Mouse (Mus musculus) lung, embryonic 16.5 days (tissue): ENCODE measurements around the gene Tango2. TPM values are rescaled to one million over a fixed set of nuclear protein-coding genes. Genes with fewer than 3 reads are reported as not detected.

Experiments
- ATAC-seq: fragments of 200-750 bp; cut with Nextera tagmentation; 2 replicates; pipeline ENCODE4 v1.8.0; 2017; ENCODE audit warnings: low read depth, mild to moderate bottlenecking, moderate library complexity
- H3K27ac ChIP-seq: fragments of 300-500 bp; sonication (generic); 2 replicates; pipeline ENCODE4 v1.5.1; 2014; ENCODE audit warnings: mild to moderate bottlenecking, control low read depth, low read length
- H3K27me3 ChIP-seq: fragments of 300-500 bp; sonication (generic); 2 replicates; pipeline ENCODE4 v1.6.1; 2014; ENCODE audit warnings: low read depth, low read length, mixed read lengths; ENCODE audit not compliant: control insufficient read depth, insufficient read depth
- H3K36me3 ChIP-seq: fragments of 300-500 bp; sonication (generic); 2 replicates; pipeline ENCODE4 v1.6.1; 2014; ENCODE audit warnings: low read length; ENCODE audit not compliant: control insufficient read depth, insufficient read depth
- H3K4me1 ChIP-seq: fragments of 300-500 bp; sonication (generic); replicated peaks from 2 replicates; pipeline ENCODE4 v1.6.1; 2014; ENCODE audit warnings: low read length, mixed read lengths; ENCODE audit not compliant: control insufficient read depth, insufficient read depth
- H3K4me2 ChIP-seq: fragments of 300-500 bp; sonication (generic); 2 replicates; pipeline ENCODE4 v1.6.1; 2014; ENCODE audit warnings: low read depth, low read length, control low read depth
- H3K4me3 ChIP-seq: fragments of 300-500 bp; sonication (generic); 2 replicates; pipeline ENCODE4 v1.5.1; 2014; ENCODE audit warnings: mild to moderate bottlenecking, low read length, control low read depth
- H3K9ac ChIP-seq: fragments of 300-500 bp; sonication (generic); 2 replicates; pipeline ENCODE4 v1.6.1; 2014; ENCODE audit warnings: low read length, control low read depth
- H3K9me3 ChIP-seq: fragments of 300-500 bp; sonication (generic); 2 replicates; pipeline ENCODE4 v1.6.1; 2016; ENCODE audit warnings: low read length; ENCODE audit not compliant: control insufficient read depth
- WGBS: fragments of 180-500 bp; shearing (Covaris S2); extraction: QIAGEN DNeasy Blood & Tissue Kit; methylation state at CpG from one replicate; pipeline ENCODE4 v1.1.7; 2014; 5-methylcytosine and 5-hydroxymethylcytosine counted together
- polyA plus RNA-seq: library from polyadenylated mRNA; unstranded; fragments of >200 nt; fragmentation: Nextera tagmentation; extraction: Ambion mirVana; gene quantifications from 2 replicates; pipeline ENCODE4 v1.2.1, GENCODE M21; 2015

The Tango2 gene
- polyA plus RNA-seq, result 27.0 and 28.7 TPM in 2 replicates

DNA sequence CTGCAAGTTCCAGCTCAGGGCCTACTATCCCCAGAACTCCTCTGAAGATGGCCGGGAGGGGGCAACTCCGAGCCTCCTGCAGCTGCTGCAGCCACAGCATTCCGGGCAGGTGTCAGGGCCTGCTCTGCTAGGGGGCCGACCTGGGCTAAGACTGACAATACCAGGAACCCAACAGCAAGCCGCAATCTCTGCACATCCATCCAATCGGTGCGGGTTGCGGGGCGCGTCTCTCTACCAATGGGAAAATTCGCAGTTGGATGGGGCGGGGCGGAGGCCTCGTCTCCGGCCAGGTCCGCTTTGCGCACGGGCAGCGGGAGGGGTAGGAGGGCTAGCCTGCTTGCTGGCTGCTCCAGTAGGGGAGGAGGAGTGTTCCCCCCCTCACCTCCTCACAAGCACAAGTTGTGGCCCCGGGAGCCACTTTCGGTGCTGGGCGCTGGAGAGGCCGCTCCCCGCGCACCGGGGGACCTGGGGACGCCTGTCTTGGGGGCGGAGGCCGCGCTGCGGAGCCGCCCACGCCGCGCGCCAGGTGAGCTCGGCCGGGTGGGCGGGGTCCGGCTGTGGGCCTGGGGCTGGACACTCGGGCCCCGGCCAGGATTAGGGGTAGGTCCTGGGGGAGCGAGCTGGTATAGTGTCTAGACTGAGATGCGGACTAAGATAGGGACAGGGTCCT, at the start of gene Tango2, which contains the start of gene Arvcf:
Tango2 (minus strand) TSS at position 173 of the 670 bp plus-strand sequence.
Arvcf (plus strand) TSS at position 252 of the 670 bp plus-strand sequence.
- Histone ChIP-seq H3K4me3 (peak within 1 kb of the TSS; percentile 77), H3K27me3 (peaks cover 19% of the 10 kb centered on the region), H3K27ac (no peak within 1 kb of the TSS; the same call in 1 of the 2 replicates), H3K4me1 (peaks cover 12% of the 10 kb centered on the region), H3K9ac (peak within 1 kb of the TSS; percentile 70), H3K36me3 (no peaks in the 10 kb centered on the region), H3K4me2 (peak within 1 kb of the TSS; percentile 99), H3K9me3 (no peaks in the 10 kb centered on the region)
- 0% methylated on average over 43 of the region's 44 CpGs for WGBS
- peak; percentile 82 for ATAC-seq

DNA sequence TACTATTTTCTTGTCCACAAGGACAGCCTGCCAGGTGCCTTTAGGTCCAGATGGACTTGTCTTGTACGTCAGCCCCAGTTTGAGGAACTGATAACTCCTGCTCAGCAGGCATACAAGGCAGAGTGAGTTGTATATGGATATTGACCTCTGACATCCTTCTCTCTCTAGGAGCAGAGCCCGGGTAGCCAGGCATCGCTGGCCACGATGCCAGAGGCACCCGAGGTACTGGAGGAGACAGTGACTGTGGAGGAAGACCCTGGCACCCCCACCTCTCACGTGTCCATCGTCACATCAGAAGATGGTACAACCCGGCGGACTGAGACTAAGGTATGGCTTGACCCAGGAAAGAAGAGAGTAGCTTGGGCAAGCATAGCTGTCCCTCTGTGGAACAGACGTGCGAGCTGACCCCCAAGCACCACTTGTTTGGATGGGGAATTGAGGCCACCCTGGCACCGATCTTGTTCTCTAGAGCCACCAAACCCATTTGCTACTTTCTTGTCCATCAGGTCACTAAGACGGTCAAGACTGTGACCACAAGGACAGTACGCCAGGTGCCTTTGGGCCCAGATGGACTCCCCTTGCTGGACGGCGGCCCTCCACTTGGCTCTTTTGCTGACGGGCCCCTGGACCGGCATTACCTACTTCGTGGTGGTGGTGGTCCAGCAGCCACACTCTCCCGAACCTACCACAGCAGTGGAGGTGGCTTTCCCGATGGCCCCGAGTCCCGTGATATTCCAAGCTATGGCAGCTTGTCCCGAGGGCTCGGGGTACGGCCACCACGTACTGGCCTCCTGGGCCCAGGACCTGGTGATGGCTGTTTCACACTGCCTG, 49.1 kb upstream of the Tango2 start:
- Histone ChIP-seq H3K4me2 (no peak overlapping the region), H3K4me1 (peaks cover 45% of the 10 kb centered on the region), H3K9me3 (no peaks in the 10 kb centered on the region), H3K9ac (no peak overlapping the region), H3K27ac (peak overlapping the region; percentile 75), H3K36me3 (peaks cover 6% of the 10 kb centered on the region), H3K27me3 (no peaks in the 10 kb centered on the region), H3K4me3 (no peak overlapping the region)
- 93% methylated on average over 27 of the region's 27 CpGs for WGBS
- ATAC-seq, result no peak

DNA sequence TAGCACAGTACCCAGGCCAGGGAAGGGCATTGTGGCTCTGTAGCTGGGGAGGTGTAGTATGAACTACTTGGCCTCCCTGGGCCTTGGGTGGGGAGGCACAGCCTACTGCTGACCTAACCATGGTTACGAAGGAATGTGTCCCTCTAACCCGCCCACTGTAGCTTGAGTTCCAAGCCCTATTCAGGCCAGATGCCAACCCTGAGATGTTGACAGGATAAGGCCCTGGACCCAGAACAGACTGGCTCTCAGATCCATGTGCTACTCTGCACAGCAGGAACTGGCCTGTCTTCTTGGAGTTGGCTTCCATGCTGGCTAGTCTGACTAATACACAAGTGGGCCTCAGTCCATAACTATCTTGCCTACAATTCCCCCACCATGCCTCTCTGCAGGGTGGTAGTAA, 48.3 kb upstream of the Tango2 start:
- Histone ChIP-seq H3K27ac (peak overlapping the region; percentile 75), H3K4me3 (no peak overlapping the region), H3K36me3 (peaks cover 6% of the 10 kb centered on the region), H3K4me1 (peaks cover 44% of the 10 kb centered on the region), H3K9ac (peak overlapping the region; percentile 32; the same call in 1 of the 2 replicates), H3K4me2 (no peak overlapping the region), H3K27me3 (no peaks in the 10 kb centered on the region), H3K9me3 (no peaks in the 10 kb centered on the region)
- peak; percentile 32 for ATAC-seq
- WGBS, result 32% methylated on average over 2 of the region's 2 CpGs

DNA sequence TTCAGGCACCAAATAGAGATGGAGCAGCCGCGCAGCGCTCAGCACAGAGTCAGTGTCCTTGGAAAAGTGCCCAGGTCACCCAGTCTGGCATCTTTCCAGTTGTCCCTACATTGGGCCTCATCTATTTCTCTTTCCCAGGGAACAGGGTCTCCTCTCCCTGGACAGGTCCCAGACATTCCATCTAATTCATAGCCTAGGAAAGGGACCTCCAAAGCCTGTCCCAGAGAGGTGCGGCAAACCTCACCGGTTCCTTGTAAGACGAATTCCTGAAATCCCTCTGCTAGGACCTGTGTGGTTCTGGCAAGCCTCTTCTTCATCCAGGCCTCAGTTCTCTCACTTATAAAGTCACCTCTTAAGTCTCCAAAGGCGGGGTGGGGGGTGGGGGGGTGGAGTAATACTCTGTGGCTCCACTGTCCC, 47.7 kb upstream of the Tango2 start:
- 19% methylated on average over 6 of the region's 7 CpGs for WGBS
- H3K27ac ChIP-seq, result peak overlapping the region; percentile 75
- no peaks in the 10 kb centered on the region for H3K9me3 ChIP-seq
- no peak; the same call in 1 of the 2 replicates for ATAC-seq
- H3K9ac ChIP-seq, result peak overlapping the region; percentile 32; the same call in 1 of the 2 replicates
- H3K36me3 ChIP-seq, result peaks cover 6% of the 10 kb centered on the region
- no peak overlapping the region for H3K4me3 ChIP-seq
- peaks cover 39% of the 10 kb centered on the region for H3K4me1 ChIP-seq
- H3K27me3 ChIP-seq, result no peaks in the 10 kb centered on the region
- no peak overlapping the region; the same call in 1 of the 2 replicates for H3K4me2 ChIP-seq

DNA sequence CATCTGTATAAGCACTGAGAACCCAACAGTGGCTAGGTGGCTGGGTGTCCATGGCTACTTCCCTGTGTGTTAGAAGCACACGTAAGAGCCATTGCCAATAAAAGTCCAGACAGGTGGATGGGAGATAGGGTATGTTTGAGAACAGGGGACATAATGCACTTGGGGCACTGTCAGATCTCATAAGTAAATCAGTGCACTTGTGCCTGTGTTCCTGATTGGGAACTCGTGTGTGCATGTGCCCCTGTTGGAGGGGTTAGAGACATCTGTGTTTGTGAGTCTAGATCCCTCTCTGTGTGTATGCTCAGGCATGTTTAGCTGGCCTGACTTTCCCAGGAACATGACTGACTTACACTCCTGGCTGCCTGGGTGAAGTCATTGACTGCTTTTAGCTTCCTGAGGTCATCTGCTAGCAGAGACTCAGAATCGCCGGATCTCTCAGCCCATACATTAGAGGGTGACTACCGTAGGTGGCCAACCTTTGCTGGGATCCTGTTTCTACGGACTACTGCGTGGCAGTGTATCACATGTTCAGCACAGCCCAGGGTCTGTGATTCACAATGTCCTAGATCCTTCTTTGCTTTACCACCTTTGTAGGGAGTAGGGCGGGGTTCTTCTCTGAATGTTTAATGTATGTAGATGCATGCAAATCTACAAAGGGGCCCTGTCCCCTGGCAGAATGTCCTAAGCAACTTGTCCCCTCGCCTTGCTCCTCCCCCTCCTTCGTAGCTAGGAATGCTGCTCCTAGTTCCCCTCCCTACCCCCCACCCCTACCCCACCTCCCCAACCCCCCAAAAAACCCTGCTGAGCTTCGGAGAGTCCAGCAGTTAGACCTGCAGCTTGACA, 47.1 kb upstream of the Tango2 start:
- Histone ChIP-seq H3K9ac (peak overlapping the region; percentile 31; the same call in 1 of the 2 replicates), H3K9me3 (no peaks in the 10 kb centered on the region), H3K4me3 (no peak overlapping the region), H3K27me3 (no peaks in the 10 kb centered on the region), H3K27ac (peak overlapping the region; percentile 75), H3K4me2 (no peak overlapping the region), H3K36me3 (peaks cover 6% of the 10 kb centered on the region), H3K4me1 (peaks cover 36% of the 10 kb centered on the region)
- 0 out of 2 replicates have a peak, but pooled peaks have one; percentile 26 for ATAC-seq
- WGBS, result 24% methylated on average over 11 of the region's 11 CpGs

DNA sequence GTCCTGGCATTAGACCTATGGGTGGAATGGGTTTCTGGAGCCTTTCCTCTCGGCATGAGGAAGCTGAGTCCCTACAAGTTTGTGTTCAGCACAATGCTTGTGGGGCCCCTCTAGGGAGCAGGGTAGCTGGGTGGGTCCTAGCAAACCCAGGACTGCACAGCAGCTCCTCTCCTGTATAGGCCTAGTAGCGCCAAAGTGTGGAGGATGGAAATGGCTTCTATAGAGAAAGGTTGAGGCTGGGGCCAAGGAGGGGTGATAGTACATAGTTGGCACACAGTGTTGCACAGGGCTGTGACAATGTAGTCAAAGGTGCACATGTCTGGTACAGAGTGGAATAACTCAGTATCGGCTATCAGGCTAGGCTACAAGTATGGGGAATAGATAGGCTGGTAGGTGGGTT, 46.2 kb upstream of the Tango2 start:
- no peak overlapping the region for H3K9ac ChIP-seq
- no peak overlapping the region for H3K27ac ChIP-seq
- H3K9me3 ChIP-seq, result no peaks in the 10 kb centered on the region
- no peak for ATAC-seq
- peaks cover 6% of the 10 kb centered on the region for H3K36me3 ChIP-seq
- no peak overlapping the region for H3K4me2 ChIP-seq
- WGBS, result 79% methylated on average over 3 of the region's 3 CpGs
- peaks cover 39% of the 10 kb centered on the region for H3K4me1 ChIP-seq
- no peaks in the 10 kb centered on the region for H3K27me3 ChIP-seq
- no peak overlapping the region for H3K4me3 ChIP-seq

DNA sequence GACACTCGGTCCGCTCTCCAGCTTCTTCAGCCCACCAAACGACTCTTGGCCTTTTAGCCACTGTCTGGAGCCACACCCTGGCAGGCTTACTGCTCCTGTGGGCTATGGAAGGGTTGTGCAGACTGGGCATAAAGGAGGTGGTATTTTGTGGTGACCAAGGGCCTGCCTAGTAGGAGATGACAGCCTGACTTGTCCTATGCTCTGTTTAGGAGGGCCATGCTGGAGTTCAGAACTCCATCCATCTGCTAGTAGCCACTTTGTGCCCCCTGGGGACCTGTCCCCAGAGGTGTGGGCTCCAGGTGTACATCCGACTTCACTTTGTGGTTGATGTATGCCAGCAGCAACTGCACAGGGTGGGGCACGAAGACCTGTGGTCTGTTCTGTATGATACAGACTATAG, 45.7 kb upstream of the Tango2 start:
- Histone ChIP-seq H3K4me3 (peak overlapping the region; percentile 75; the same call in 1 of the 2 replicates), H3K36me3 (peaks cover 6% of the 10 kb centered on the region), H3K4me1 (peaks cover 43% of the 10 kb centered on the region), H3K9me3 (no peaks in the 10 kb centered on the region), H3K27ac (no peak overlapping the region), H3K4me2 (peak overlapping the region; percentile 98), H3K9ac (peak overlapping the region; percentile 80), H3K27me3 (no peaks in the 10 kb centered on the region)
- 51% methylated on average over 5 of the region's 5 CpGs for WGBS
- no peak for ATAC-seq

DNA sequence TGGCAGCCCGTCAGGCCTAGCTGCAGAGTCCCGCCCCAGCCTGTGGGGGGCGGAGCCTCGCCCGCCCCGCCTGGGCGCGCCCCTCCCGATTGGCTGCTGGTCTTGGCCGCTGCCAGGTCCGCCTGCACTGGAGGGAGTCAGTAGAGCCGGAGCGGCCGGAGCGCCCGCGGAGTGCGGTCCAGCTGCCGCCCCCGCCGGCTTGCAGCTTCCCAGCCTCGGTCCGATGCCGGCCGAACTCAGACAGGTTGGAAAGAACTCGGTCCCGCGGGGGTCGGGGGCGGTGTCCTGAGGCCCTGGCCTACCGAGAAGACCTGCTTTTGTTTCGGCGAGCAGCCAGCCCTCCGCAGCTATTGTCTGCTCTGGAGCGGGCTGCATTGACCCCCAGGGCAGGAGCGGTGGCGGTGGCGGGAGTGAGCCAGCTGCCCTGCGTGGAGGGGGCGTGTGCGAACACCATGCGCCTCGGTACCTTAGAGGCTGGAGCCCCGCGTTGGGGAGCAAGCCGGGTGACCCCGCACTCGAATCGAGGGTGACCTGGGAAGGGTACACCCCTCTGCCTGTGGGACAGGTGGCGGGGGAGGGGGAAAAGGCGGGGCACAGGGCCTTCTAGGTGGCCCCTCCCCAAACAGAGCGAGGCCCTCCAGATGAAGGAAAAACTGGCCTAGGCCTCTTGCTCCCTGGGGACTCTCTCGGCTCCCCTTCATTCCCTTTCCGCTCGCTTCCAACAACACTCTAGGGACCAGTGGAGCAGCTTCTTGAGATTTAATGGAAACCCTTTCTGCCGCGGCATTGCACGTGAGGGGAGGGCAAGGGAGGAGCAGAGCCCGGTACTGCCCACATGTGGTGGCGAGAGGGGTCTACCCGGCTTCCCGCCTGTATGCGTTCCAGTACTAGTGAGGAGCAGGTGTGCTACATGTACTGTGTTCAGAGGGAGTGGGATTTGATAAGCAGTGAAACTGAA, 44.8 kb upstream of the Tango2 start:
- H3K27me3 ChIP-seq, result no peaks in the 10 kb centered on the region
- H3K4me2 ChIP-seq, result peak overlapping the region; percentile 98
- H3K27ac ChIP-seq, result peak overlapping the region; percentile 77
- under 1% methylated on average over 54 of the region's 63 CpGs for WGBS
- ATAC-seq, result peak; percentile 87
- H3K4me3 ChIP-seq, result peak overlapping the region; percentile 75
- H3K4me1 ChIP-seq, result peaks cover 52% of the 10 kb centered on the region
- H3K9ac ChIP-seq, result peak overlapping the region; percentile 80
- no peaks in the 10 kb centered on the region for H3K9me3 ChIP-seq
- no peaks in the 10 kb centered on the region; the same call in 1 of the 2 replicates for H3K36me3 ChIP-seq
